7 mouse cellular contexts compared by ENCODE assay signal in the genomic region with DNA sequence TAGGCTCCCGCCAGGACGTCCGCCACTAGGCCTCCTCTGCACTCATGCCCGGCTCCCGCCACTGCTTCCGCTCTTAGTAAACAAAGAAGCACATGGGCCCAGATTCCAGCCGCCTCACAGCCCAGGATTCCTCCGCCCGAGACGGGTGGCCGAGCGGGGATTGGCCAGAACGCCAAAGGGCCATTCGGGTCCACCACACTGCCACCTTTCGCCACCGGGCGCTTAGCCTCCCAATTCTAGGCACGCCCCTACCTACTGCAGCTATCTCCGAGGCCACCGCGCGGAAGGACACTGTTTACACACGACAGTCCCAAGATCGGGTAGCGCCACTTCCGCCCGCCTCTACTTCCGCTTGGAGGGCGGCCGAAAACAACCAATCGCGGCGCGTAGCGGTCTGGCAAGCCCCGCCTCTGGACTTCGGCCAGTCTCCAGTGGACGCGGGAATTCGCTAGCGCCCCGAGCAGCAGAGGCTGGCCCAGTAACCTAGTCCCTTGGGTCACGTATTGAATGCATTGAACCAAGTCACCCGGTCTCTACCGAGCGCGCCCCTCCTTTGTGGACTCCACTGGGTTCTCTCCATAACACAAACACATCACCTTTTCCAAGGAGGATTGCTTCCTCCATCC. TPM values are rescaled to one million over a fixed set of nuclear protein-coding genes. Genes with fewer than 3 reads are reported as not detected.
DNase-seq lines count a peak whose midpoint lies in the region; ATAC-seq lines count a peak whose summit lies in the region.

No protein-coding gene starts in this region.

- peak overlapping the region; percentile 94 for H3K27ac ChIP-seq in embryonic facial prominence, embryonic 11.5 days (replicated peaks; ENCODE audit: low read depth, low read length)
- peak overlapping the region; percentile 80 for H3K27ac ChIP-seq in limb, embryonic 11.5 days (replicated peaks; ENCODE audit: low read depth, low read length)
- peak overlapping the region; percentile 92 for H3K27ac ChIP-seq in midbrain, embryonic 14.5 days (replicated peaks; ENCODE audit: low read depth, low read length)

- ATAC-seq in embryonic facial prominence, embryonic 11.5 days (replicated peaks; ENCODE audit: insufficient number of reproducible peaks, low FRiP score, low TSS enrichment, low read depth), result peak; percentile 86
- peak; percentile 88 for ATAC-seq in limb, embryonic 11.5 days (ENCODE audit: insufficient number of reproducible peaks, low FRiP score, low TSS enrichment, low read depth)
- peak; percentile 85 for ATAC-seq in midbrain, embryonic 14.5 days (ENCODE audit: low FRiP score, low TSS enrichment)

- H3K36me3 ChIP-seq in embryonic facial prominence, embryonic 11.5 days (replicated peaks; ENCODE audit: control insufficient read depth, insufficient read depth, low read depth, low read length), result peaks cover 15% of the 10 kb centered on the region
- H3K36me3 ChIP-seq in limb, embryonic 11.5 days (ENCODE audit: control insufficient read depth, insufficient read depth, low read length), result peaks cover 36% of the 10 kb centered on the region
- peaks cover 53% of the 10 kb centered on the region for H3K36me3 ChIP-seq in midbrain, embryonic 14.5 days (ENCODE audit: control insufficient read depth, insufficient read depth, low read length)

- no peaks in the 10 kb centered on the region for H3K4me1 ChIP-seq in embryonic facial prominence, embryonic 11.5 days (ENCODE audit: control insufficient read depth, insufficient read depth, low read length)
- H3K4me1 ChIP-seq in limb, embryonic 11.5 days (ENCODE audit: control insufficient read depth, insufficient read depth, low read length), result no peaks in the 10 kb centered on the region; the same call in 1 of the 2 replicates
- H3K4me1 ChIP-seq in midbrain, embryonic 14.5 days (ENCODE audit: control insufficient read depth, insufficient read depth, low read length), result peaks cover 17% of the 10 kb centered on the region

- peak overlapping the region; percentile 71 for H3K4me3 ChIP-seq in embryonic facial prominence, embryonic 11.5 days (ENCODE audit: low read depth, low read length)
- peak overlapping the region; percentile 51 for H3K4me3 ChIP-seq in limb, embryonic 11.5 days (ENCODE audit: low read depth, low read length)
- peak overlapping the region; percentile 77 for H3K4me3 ChIP-seq in midbrain, embryonic 14.5 days (replicated peaks; ENCODE audit: low read depth, low read length)

- peak overlapping the region; percentile 65 for H3K4me2 ChIP-seq in embryonic facial prominence, embryonic 11.5 days (ENCODE audit: low read depth, low read length)
- peak overlapping the region; percentile 60 for H3K4me2 ChIP-seq in limb, embryonic 11.5 days (ENCODE audit: low read depth, severe bottlenecking)
- peak overlapping the region; percentile 99 for H3K4me2 ChIP-seq in midbrain, embryonic 14.5 days (ENCODE audit: low read length)

- peak overlapping the region; percentile 84 for H3K9ac ChIP-seq in embryonic facial prominence, embryonic 11.5 days (replicated peaks; ENCODE audit: low read length)
- H3K9ac ChIP-seq in limb, embryonic 11.5 days (ENCODE audit: low read length), result peak overlapping the region; percentile 64
- H3K9ac ChIP-seq in midbrain, embryonic 14.5 days (replicated peaks; ENCODE audit: low read length), result peak overlapping the region; percentile 65

- DNase-seq in adrenal gland, postnatal 14 days, result peak; percentile 98
- DNase-seq in embryonic facial prominence, embryonic 11.5 days (ENCODE audit: low spot score), result peak; percentile 97
- peak; percentile 100 for DNase-seq in heart, adult 11 months
- peak; percentile 98 for DNase-seq in kidney, adult 18-20 months
- peak; percentile 97 for DNase-seq in limb, embryonic 11.5 days (ENCODE audit: low spot score)
- peak; percentile 98 for DNase-seq in midbrain, embryonic 14.5 days
- DNase-seq in spleen, adult 18-20 months, result peak; percentile 89 to 91

- no peaks in the 10 kb centered on the region for H3K27me3 ChIP-seq in embryonic facial prominence, embryonic 11.5 days (ENCODE audit: control insufficient read depth, insufficient read depth, low read length)
- no peaks in the 10 kb centered on the region for H3K27me3 ChIP-seq in limb, embryonic 11.5 days (ENCODE audit: control insufficient read depth, insufficient read depth, low read length)
- no peaks in the 10 kb centered on the region for H3K27me3 ChIP-seq in midbrain, embryonic 14.5 days (ENCODE audit: control insufficient read depth, insufficient read depth, low read length)

- under 1% methylated on average over 47 of the region's 47 CpGs for WGBS in embryonic facial prominence, embryonic 11.5 days
- under 1% methylated on average over 47 of the region's 47 CpGs for WGBS in limb, embryonic 11.5 days
- WGBS in midbrain, embryonic 14.5 days, result under 1% methylated on average over 47 of the region's 47 CpGs

- H3K9me3 ChIP-seq in embryonic facial prominence, embryonic 11.5 days (replicated peaks; ENCODE audit: control insufficient read depth, low read length), result no peaks in the 10 kb centered on the region
- H3K9me3 ChIP-seq in limb, embryonic 11.5 days (ENCODE audit: control insufficient read depth, low read length), result no peaks in the 10 kb centered on the region
- no peaks in the 10 kb centered on the region for H3K9me3 ChIP-seq in midbrain, embryonic 14.5 days (ENCODE audit: control insufficient read depth, low read length)

RNA-seq across cellular contexts. Expression of a gene that starts 0.8 kb away (rescaled TPM):
- total RNA-seq in adrenal gland, postnatal 14 days (2021), result 21.4 and 24.2 TPM in 2 replicates
- polyA plus RNA-seq in embryonic facial prominence, embryonic 11.5 days (2014; fragmentation: Nextera tagmentation; extraction: Ambion mirVana), result 15.9 and 19.7 TPM in 2 replicates
- 19.5 and 21.2 TPM in 2 replicates for polyA plus RNA-seq in limb, embryonic 11.5 days (2014; fragmentation: Nextera tagmentation; extraction: Ambion mirVana)
- polyA plus RNA-seq in midbrain, embryonic 14.5 days (2014; fragmentation: Nextera tagmentation; extraction: Ambion mirVana), result 16.8 and 19.9 TPM in 2 replicates

RNA-seq across cellular contexts. Expression of a gene that starts 1.2 kb away (rescaled TPM):
- total RNA-seq in adrenal gland, postnatal 14 days (2021), result 50.3 and 52.2 TPM in 2 replicates
- polyA plus RNA-seq in embryonic facial prominence, embryonic 11.5 days (2014; fragmentation: Nextera tagmentation; extraction: Ambion mirVana), result 303 and 307 TPM in 2 replicates
- 336 and 343 TPM in 2 replicates for polyA plus RNA-seq in limb, embryonic 11.5 days (2014; fragmentation: Nextera tagmentation; extraction: Ambion mirVana)
- polyA plus RNA-seq in midbrain, embryonic 14.5 days (2014; fragmentation: Nextera tagmentation; extraction: Ambion mirVana), result 81.9 and 117 TPM in 2 replicates

RNA-seq across cellular contexts. Expression of a gene that starts 10.2 kb away (rescaled TPM):
- total RNA-seq in adrenal gland, postnatal 14 days (2021), result 149 and 153 TPM in 2 replicates
- 272 and 292 TPM in 2 replicates for polyA plus RNA-seq in embryonic facial prominence, embryonic 11.5 days (2014; fragmentation: Nextera tagmentation; extraction: Ambion mirVana)
- polyA plus RNA-seq in limb, embryonic 11.5 days (2014; fragmentation: Nextera tagmentation; extraction: Ambion mirVana), result 300 and 307 TPM in 2 replicates
- polyA plus RNA-seq in midbrain, embryonic 14.5 days (2014; fragmentation: Nextera tagmentation; extraction: Ambion mirVana), result 241 and 270 TPM in 2 replicates

RNA-seq across cellular contexts. Expression of a gene that starts 15.5 kb away (rescaled TPM):
- 12.5 and 15.4 TPM in 2 replicates for total RNA-seq in adrenal gland, postnatal 14 days (2021)
- 16.3 and 16.4 TPM in 2 replicates for polyA plus RNA-seq in embryonic facial prominence, embryonic 11.5 days (2014; fragmentation: Nextera tagmentation; extraction: Ambion mirVana)
- polyA plus RNA-seq in limb, embryonic 11.5 days (2014; fragmentation: Nextera tagmentation; extraction: Ambion mirVana), result 21.1 and 23.6 TPM in 2 replicates
- 24.9 and 27.8 TPM in 2 replicates for polyA plus RNA-seq in midbrain, embryonic 14.5 days (2014; fragmentation: Nextera tagmentation; extraction: Ambion mirVana)

RNA-seq across cellular contexts. Expression of a gene that starts 16.2 kb away (rescaled TPM):
- 35.2 and 35.5 TPM in 2 replicates for total RNA-seq in adrenal gland, postnatal 14 days (2021)
- 120 and 125 TPM in 2 replicates for polyA plus RNA-seq in embryonic facial prominence, embryonic 11.5 days (2014; fragmentation: Nextera tagmentation; extraction: Ambion mirVana)
- 140 and 142 TPM in 2 replicates for polyA plus RNA-seq in limb, embryonic 11.5 days (2014; fragmentation: Nextera tagmentation; extraction: Ambion mirVana)
- 68.7 and 93.5 TPM in 2 replicates for polyA plus RNA-seq in midbrain, embryonic 14.5 days (2014; fragmentation: Nextera tagmentation; extraction: Ambion mirVana)

Comparison
In these comparisons a context has a peak if more than half of its experiments do, and no peak if none do; other contexts are left out.
1. Peak in every context shown above with its lines: DNase-seq, ATAC-seq, H3K4me3 ChIP-seq and H3K27ac ChIP-seq.